Mouse (Mus musculus): ENCODE data around the gene Zfyve19. TPM values are rescaled to one million over a fixed set of nuclear protein-coding genes. Genes with fewer than 3 reads are reported as not detected.
A peak's percentile ranks its signal among the peaks of the same experiment; 100 is the strongest.

Gene Zfyve19
- total RNA-seq, 1 experiment from 2014 or later: 46.1 TPM

DNA sequence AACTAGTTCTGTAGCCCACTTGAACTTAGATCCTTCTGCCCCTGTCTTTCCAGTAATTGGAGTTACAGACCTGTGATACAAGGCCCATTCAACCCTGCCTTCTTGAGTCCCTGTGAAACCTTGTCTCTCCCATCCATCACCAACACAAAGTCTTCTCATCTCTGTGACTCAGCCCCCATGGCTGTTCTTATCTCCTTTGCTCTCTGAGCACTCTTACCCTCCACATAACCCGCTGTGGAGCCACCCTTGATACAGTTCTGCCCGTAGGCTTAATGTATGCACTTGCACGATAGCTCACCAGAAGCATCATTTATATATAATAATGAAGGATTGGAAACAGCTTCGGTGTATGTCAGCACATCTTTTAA, 32.4 kb downstream of the Zfyve19 start:
- no peak for ATAC-seq (ENCODE audit: extremely low read depth, insufficient number of reproducible peaks, low FRiP score, poor library complexity, severe bottlenecking)

DNA sequence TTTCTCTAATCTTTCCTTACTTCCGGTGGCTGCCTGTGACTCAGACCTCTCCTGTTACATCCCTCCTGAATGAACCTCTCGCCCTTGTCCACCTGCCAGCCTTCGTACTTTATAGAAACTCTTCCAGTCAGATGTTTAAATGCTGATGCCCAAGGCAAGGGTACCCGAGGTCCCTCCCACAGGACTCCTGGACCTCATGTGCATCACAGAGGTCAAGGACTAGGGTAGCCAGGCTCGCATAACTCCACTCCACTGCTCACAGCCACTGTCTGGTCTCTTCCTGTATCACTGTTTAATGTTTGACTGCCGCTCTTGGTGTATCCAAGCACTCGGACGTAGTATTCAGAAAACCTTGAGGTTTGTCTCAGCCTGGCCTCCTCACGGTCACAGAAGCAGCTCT, 34.1 kb downstream of the Zfyve19 start:
- no peak for ATAC-seq (ENCODE audit: extremely low read depth, insufficient number of reproducible peaks, low FRiP score, poor library complexity, severe bottlenecking)

DNA sequence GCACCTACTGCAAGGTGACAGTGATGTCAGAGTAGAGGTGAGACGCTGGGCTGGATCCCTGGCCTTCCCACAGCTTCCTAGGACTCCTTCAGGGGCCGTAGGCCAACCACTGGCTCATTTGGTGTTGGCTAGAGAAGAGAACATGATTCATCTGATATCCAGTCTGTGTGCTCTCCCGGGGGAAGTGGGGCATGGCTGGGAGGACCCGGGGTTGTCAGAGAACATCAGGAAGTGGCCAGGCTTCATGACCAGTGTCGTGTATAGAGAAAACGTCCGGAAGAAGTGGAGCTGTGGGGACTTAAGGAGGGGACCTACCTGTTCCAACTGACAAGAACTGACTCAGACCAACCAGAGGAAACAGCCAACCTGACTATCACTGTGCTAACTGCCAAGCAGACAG, 36.8 kb downstream of the Zfyve19 start:
- ATAC-seq (ENCODE audit: extremely low read depth, insufficient number of reproducible peaks, low FRiP score, poor library complexity, severe bottlenecking): no peak

DNA sequence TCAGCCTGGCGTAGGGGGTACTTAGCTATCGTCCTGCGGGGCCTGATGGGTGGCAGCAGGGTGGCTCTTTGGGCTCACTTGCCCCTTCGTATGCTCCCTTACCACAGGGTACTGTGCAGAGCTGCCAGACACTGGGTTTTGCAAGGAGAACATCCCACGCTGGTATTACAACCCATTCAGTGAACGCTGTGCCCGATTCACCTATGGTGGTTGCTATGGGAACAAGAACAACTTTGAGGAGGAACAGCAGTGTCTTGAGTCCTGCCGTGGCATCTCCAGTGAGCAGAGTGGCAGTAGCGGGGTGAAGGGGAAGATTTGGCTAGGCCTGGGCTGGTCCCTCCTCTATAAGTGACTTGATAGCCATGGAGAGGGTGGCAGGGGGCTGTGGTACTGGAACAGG, 39.5 kb downstream of the Zfyve19 start:
- ATAC-seq (ENCODE audit: extremely low read depth, insufficient number of reproducible peaks, low FRiP score, poor library complexity, severe bottlenecking): no peak

DNA sequence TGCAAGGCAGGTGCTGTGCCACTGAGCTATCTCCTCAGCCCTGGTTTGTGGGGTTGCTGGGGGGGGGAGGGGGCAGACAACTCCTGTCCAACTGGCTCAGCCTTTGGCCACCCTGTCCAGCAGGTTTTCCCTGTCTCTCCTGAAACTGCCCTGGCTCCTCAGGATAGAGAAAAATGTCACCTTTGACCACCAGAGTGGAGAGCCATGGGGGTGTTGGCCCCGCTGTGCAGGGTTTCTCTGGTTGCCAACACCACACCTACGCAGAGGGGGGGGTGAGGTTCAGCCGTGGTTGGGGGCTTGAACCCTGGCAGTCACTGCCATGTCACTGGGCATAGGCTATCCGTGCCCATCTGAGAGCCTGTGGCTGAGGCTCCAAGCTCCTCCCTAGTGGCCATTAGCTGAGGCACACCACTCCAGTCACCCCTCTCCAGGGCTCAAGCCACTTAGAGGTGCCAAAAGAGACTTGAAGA, 41.2 kb downstream of the Zfyve19 start:
- ATAC-seq (ENCODE audit: extremely low read depth, insufficient number of reproducible peaks, low FRiP score, poor library complexity, severe bottlenecking): no peak

DNA sequence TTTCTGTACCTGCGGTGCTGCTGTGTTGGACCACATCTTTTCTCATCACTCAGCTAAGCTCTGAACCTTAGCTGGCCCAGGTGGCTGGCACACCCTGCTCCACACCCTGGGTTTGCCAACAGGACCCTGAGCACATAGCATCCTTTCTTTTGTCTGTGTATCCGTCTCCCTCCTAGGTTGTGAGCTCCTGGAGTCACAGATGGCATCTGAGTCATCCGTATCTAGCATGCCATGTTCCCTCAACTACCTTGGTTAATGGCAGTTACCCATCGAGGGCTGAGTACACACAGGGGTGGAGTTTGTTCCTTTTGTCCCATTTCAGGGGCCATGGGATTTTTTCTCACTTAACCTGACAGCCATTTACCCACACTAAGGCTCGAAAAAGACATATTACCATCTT, 42.0 kb downstream of the Zfyve19 start:
- ATAC-seq (ENCODE audit: extremely low read depth, insufficient number of reproducible peaks, low FRiP score, poor library complexity, severe bottlenecking): no peak

DNA sequence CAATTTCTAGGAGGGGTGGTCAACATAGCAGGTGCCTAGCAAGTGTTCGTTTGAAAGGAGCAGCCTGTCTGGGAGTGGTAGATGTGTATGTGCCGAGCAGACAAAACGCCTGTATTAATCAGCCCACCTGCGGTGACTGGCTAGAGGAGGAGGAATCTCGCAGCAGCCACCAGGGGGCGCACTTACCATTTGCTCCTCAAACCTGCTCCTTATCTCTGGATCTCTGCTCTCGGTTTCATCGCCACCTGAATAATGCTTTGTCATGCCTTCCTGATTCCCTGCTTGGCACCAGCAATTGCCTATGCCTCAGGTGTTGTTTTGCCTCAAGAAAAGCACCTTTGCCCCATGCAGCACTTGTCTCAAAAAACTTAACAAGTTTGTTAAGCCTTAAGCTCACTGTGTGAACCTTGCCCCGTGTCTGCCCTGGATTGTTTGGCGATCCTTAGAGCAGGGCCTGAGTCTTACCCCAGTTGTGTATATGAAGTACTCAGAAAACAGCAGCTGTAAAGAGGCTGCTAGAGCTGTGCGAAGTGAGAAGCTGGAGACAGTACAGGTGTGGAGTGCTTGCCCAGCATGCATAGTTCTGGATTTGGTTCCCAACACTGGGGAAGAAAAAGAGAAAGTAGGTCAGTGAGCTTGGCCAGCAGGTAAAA, 42.5 kb downstream of the Zfyve19 start:
- ATAC-seq (ENCODE audit: extremely low read depth, insufficient number of reproducible peaks, low FRiP score, poor library complexity, severe bottlenecking): peak; percentile 88

DNA sequence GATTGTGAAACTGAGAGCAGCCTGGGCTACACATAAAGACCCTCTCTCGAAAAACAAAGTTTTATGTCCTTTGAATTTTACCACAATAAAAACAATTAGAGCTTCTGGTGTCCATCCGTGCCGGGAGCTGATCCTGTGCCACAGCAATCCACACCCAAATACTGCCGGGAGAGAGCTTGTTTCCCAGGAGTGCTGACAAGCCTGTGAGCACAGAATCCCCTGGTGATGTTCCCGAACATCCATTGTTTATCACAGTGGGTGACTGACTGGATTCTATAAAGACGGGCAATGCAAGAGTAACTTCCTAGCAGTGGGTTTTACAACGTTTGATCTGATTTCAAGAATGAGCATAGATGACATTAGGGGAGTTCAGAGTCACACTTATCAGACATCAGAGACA, 46.6 kb downstream of the Zfyve19 start:
- no peak for ATAC-seq (ENCODE audit: extremely low read depth, insufficient number of reproducible peaks, low FRiP score, poor library complexity, severe bottlenecking)

DNA sequence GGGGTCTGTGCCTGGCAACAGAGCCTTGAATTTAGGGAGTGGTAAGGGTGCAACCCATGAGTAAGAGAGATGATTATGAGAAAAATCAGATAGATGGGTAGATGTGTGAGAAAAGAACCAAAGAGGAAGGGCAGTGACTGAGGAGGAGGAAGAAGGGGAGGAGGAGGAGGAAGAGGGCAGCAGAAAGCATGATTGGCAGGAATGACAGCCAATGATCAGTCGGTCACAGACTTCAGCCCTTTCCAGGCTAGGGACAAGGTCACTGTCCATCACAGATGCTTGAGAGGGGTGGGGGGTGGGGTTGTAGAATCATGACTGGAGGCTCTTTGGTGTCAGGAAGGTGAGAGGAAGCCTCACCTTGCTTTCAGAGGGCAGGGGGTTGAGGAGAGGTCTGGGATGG, 52.1 kb downstream of the Zfyve19 start:
- no peak for ATAC-seq (ENCODE audit: extremely low read depth, insufficient number of reproducible peaks, low FRiP score, poor library complexity, severe bottlenecking)

DNA sequence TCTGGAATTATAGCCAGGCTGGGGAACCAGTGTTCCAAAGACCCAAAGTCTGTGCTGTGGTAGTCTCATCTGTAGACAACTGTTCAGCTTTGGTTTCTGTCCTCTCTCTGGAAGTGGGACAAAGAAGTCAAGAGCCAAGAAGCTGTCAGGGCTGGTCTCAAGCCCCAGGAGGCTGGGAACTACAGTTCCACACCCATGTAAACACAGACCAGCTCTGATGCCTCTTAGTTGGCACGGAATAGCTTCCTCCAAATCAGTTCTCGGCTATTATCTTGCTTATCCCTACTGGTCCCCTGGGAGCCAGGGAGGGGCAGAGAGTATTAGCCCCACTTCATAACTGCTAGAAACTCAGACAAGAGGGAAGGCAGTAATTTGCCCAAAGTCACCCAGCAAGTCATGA, 52.9 kb downstream of the Zfyve19 start:
- no peak for ATAC-seq (ENCODE audit: extremely low read depth, insufficient number of reproducible peaks, low FRiP score, poor library complexity, severe bottlenecking)

DNA sequence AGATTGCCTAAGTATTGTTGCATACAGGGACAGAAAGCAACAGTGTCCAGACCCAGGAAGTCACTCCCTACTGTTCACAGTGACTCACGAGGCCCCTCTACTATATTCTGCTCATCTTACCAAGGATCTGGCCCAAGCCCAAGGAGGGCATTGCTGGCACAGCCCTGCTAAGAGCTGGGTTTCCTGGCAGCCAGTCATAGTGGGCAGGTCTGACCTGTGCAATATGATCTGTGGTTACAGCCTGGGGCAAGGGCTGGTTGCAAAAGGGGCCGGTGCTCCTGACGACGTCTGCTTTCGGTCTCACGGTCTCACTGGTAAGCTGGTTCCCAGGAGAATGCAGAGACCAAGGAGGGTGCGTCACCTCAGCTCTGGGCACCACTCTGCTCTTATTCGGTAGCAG, 54.6 kb downstream of the Zfyve19 start:
- ATAC-seq (ENCODE audit: extremely low read depth, insufficient number of reproducible peaks, low FRiP score, poor library complexity, severe bottlenecking): peak; percentile 81

DNA sequence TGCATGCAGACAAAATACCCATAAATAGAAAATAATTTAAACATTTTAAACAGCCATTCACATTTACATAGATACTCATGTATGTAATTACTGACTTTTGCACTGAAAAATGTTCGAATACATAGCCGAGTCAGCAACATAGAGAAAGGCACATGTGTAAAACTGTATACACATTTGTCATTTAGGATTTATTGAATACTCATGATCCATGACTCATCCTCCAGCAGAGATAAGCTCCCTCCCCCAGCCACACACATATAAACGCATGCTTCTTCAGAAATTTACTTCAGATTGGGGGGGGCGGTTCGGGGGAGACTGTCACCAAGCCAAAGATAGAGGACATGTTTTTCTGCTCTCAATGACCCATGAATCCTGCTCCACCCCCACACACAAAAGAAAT, 55.4 kb downstream of the Zfyve19 start:
- ATAC-seq (ENCODE audit: extremely low read depth, insufficient number of reproducible peaks, low FRiP score, poor library complexity, severe bottlenecking): no peak

Other genes with a start within 250 kb of the Zfyve19 start
- gene Ccdc32, start 179.2 kb upstream of the Zfyve19 start, total RNA-seq (2017): 9.0 and 10.9 TPM in 2 replicates
- 5.9 and 7.4 TPM in 2 replicates for gene Rpusd2, start 173.8 kb upstream of the Zfyve19 start, total RNA-seq (2017)
- gene Knl1, start 161.5 kb upstream of the Zfyve19 start, total RNA-seq (2017): 4.3 and 4.7 TPM in 2 replicates
- gene Rad51, start 95.8 kb upstream of the Zfyve19 start, total RNA-seq (2017): 1.4 and 4.2 TPM in 2 replicates
- 19.0 and 21.6 TPM in 2 replicates for gene Rmdn3, start 51.6 kb upstream of the Zfyve19 start, total RNA-seq (2017)
- gene Gchfr, start 40.8 kb upstream of the Zfyve19 start, total RNA-seq (2017): 0.70 TPM in 1 of 2 replicates, not detected in the other
- 0.98 and 1.0 TPM in 2 replicates for gene Gm14137, start 34.1 kb upstream of the Zfyve19 start, total RNA-seq (2017)
- gene Dnajc17, start 178 bp downstream of the Zfyve19 start, total RNA-seq (2017): 33.6 and 37.8 TPM in 2 replicates
- gene Ppp1r14d, start 21.3 kb downstream of the Zfyve19 start, total RNA-seq (2017): not detected in 2 replicates
- not detected in 2 replicates for gene Spint1, start 28.7 kb downstream of the Zfyve19 start, total RNA-seq (2017)
- gene Rhov, start 62.7 kb downstream of the Zfyve19 start, total RNA-seq (2017): 2.7 and 3.1 TPM in 2 replicates
- 21.4 and 21.6 TPM in 2 replicates for gene Vps18, start 80.1 kb downstream of the Zfyve19 start, total RNA-seq (2017)
- not detected in 2 replicates for gene Dll4, start 117.2 kb downstream of the Zfyve19 start, total RNA-seq (2017)
- gene Chac1, start 142.6 kb downstream of the Zfyve19 start, total RNA-seq (2017): 18.5 and 18.9 TPM in 2 replicates

All from neutrophil, adult 5-6 weeks (primary cell).